Mouse (Mus musculus) thymus, adult 2 months (tissue): ENCODE measurements around the gene Tceal5.

ENCODE experiments used
- CTCF ChIP-seq: fragments of 200-500 bp; IDR thresholded peaks from 2 replicates; pipeline ENCODE4 v1.5.1; 2012; ENCODE audit warnings: mild to moderate bottlenecking, control low read depth, low read length, moderate library complexity, borderline replicate concordance; ENCODE audit not compliant: control insufficient read depth, poor library complexity, insufficient read depth; ENCODE audit errors: extremely low read depth
- POLR2A ChIP-seq: fragments of 200-500 bp; IDR thresholded peaks from 2 replicates; pipeline ENCODE4 v1.6.1; 2012; ENCODE audit warnings: mild to moderate bottlenecking, low read length, control low read depth, moderate library complexity; ENCODE audit not compliant: control insufficient read depth, poor library complexity, insufficient read depth; ENCODE audit errors: extremely low read depth

- no peak for TF ChIP-seq CTCF
- TF ChIP-seq POLR2A: no peak
Measured at GRCm38 (mm10) chrX:136203257-136203656, 419 bp downstream of the Tceal5 start.
